Mouse (Mus musculus): ENCODE measurements around the gene Dnm2.

The Dnm2 gene

GRCm38 (mm10) chr9:21545916-21546788 lies 121.4 kb downstream of the Dnm2 start:
- DNase-seq (ENCODE audit: low read depth, low spot score) = peak; percentile 95

DNA sequence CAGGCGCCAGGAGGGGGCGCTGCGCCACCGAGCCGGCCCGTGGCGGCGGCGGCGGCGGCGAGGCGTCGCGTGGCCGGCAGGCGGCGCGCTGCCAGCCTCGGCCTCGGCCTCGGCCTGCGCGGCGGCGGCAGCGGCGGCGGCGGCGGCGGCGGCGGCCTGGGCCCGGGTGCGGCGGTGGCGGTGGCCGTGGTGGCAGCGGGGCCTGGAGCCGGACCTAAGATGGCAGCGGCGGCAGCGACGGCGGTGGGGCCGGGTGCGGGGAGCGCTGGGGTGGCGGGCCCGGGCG lies 122.0 kb downstream of the Dnm2 start, which contains the start of gene Carm1:
Gene Carm1, plus strand, starts transcription at position 106 of the 286 bp plus-strand sequence.
- DNase-seq (ENCODE audit: low read depth, low spot score) = no peak

- DNase-seq (ENCODE audit: low read depth, low spot score) = peak; percentile 49
These were observed 122.6 kb downstream of the Dnm2 start for GRCm38 (mm10) chr9:21547075-21547941.

- DNase-seq (ENCODE audit: low read depth, low spot score) = no peak
These were observed 126.3 kb downstream of the Dnm2 start for GRCm38 (mm10) chr9:21551049-21551448.

- DNase-seq (ENCODE audit: low read depth, low spot score) = no peak
These were observed 129.0 kb downstream of the Dnm2 start for GRCm38 (mm10) chr9:21553607-21554273.

- peak; percentile 41 for DNase-seq (ENCODE audit: low read depth, low spot score)
These were observed 130.6 kb downstream of the Dnm2 start for GRCm38 (mm10) chr9:21555198-21555742.

DNA sequence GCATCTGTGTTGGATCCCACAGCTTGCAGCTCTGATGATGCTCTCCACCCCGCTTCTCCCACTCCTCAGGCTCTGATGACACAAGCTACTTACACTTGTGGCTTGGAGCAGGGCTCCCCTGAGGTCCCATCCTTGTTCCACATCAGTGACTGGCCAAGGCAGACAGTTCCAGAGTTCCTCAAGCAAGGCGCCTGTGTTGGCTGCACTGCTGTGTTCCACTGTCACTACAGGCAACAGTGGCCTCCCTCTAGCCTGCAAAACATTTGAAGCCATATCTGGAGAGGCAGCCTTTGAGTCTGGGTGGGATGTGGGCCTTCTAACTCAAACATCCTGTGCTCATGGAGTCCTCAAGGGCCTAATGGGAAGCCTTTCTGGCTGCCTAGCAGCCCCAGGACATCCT lies 132.3 kb downstream of the Dnm2 start:
- DNase-seq (ENCODE audit: low read depth, low spot score) = no peak
